Mouse (Mus musculus) frontal cortex, postnatal 10 days (tissue): ENCODE results near the gene Pappa.

Source experiments
- DNase-seq, 2 experiments: peaks; one replicate each; pipeline ENCODE4 v3.0.0; 2022; ENCODE audit warnings: low spot score in 2 of 2, mixed read lengths in 1 of 2

Gene Pappa

DNA sequence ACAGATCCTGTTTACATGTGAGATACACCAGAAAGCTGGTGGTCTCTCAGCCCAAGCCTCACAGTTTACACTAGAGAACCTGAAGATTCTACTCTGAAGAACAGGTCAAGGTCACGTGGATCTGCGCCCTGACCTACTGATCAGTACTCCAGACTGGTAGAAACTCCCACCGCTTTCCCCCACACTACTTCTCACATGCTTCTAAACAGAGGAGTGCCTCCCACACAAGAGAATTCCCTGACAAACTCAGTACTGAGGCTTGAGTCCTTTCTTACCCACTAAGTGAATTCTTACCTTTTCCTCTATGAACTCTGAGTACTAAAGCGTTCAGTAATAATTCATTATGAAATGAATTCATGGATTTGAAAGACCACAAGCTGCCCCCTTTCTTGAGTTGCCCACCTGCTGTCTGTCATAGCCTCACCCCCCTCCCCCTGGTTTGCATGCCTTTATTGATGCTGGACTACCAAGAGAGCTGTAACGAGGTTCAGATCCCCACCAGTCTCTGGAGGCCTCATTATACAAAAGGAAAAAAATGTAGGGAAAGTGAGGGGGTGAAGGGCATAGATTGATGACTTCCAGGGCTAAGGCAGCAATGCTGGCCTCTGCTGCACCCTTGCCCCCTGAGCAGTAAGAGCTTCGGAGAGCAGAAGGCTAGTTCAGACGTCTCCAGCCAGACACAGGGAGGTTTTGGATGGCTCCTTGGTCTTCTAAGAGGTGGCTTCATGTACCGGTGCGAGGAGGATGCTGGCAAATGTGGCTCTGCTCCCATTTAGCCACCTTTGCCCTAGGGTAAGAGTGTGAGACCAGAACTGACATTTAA is 204.7 kb downstream of the Pappa start:
- no peak for DNase-seq

DNA sequence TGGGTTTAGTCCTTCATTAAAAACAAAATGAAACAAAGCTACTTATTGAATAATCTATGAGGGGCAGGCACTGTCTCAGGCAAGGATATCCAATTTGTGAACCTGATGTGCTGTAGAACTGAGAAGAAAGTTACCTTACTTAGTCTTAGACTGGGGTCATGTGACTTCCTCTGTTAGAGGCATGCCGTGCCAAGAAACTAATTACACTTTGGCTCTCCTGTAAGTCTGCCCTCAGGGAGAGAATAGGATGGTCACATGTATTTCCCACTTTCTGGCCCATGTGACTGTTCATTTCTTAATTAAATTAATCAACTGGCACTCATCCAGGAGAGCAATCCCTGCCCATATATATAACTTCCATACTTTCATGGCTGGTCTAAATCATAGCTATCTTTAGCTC is 209.7 kb downstream of the Pappa start:
- DNase-seq = no peak

DNA sequence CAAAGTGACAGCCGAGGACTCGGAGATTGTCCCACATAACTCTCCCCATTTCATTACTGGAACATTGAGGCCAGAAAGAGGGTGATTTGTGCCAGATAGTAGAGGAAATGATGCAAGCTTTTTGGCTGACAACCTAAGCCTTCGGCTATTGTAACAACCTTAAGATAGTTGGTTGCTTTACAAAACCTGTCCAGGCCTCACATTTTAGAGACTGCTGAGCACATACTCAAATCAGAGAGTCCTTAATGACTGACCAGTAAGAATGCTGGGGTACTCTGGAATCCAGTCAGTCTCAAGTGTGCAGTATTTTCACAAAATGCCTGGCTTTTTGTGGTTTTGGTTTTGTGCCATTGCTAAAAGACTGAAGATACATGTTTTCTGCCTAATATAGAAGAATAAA is 217.8 kb downstream of the Pappa start:
- no peak for DNase-seq

DNA sequence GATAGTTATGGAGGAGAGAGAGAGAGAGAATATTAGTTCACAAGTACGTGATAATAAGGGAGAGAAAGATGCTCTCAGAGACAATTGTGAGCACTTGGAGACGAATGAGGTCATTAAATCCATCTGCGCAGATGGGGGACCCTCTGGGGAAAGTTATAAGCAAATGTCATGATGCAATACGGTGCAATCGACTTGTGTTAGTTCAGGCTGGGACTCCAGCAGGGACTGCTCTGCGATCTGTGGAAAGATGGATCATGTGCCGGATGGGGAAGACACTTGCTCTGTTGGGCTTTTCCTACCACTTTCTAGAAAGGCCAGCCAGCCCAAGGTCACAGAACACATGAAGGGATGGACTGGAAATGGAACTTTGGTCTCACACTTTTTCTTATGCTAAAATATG is 226.5 kb downstream of the Pappa start:
- DNase-seq = no peak

DNA sequence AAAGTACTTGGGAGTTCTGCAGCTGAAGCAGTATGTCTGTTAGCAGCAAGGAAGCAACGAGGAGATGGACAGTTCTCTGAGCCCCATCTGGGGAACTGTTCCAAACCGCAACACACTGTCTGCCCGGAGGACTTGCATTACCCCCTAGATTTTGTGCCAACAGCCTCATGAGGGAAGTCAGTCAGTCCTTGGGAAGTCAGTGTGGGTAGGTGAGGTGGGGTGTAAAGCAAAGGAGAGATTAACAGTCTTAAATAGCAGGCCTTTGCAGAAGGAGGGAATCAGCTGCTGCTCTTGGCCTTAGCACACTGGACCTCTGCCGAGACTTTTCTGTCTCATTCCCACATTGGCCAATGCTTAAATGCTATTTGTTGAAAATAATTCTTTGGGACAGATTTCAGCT is 230.6 kb downstream of the Pappa start:
- no peak for DNase-seq

DNA sequence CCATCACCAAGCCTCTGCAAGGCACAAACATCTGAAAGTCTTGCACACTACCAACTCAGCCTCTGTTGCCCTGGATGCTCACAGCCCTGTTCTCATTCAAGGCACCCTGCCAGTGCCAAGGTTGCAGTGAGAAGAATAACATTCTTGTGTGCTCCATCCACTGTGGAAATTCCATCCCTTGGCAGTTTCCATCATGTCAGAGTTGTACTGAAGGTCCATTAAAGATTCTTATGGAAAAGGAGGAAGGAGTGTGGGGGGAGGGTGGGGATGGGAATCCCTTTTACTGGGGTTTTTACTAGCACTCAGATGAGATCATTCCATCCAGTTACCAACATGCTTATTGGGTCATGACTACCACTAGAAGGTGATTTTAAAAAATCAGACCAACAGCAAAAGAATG is 243.2 kb downstream of the Pappa start:
- DNase-seq = no peak

DNA sequence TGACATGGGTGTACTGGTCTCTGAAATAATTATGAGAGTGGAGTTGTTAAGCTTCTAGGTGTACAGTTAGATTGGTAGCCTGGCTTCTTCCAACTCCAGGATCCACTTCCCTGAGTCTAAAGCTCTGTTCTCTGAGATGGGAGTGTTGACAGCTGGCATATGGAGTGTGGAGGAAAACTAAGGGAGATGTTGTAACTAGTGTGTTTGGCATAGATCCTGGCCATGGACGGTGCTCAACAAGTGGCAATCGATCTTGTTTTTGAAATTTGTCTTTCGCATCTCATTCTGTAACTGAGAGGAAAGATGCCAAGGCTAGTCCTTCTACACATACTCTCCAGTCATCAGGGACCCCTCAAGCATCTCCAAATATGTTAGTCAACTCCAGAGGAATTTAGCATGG is 248.8 kb downstream of the Pappa start:
- DNase-seq = no peak

DNA sequence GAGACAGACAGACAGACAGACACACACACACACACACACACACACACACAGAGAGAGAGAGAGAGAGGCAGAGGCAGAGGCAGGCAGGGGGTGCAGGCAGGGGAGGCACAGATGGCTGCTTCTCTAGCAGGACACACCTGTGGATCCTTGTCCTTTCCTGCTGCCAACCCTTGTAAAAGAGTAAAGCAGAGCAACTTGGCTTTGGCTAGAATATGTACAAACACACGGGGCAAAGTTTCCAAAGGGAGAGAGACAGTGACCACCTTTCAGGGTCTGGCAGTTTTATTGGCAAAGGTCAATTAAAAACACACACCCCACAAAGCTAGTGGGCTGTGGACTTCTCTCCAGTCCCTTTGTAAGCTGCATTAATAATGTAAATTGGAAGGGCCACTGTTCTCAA is 249.9 kb downstream of the Pappa start:
- DNase-seq = no peak

DNA sequence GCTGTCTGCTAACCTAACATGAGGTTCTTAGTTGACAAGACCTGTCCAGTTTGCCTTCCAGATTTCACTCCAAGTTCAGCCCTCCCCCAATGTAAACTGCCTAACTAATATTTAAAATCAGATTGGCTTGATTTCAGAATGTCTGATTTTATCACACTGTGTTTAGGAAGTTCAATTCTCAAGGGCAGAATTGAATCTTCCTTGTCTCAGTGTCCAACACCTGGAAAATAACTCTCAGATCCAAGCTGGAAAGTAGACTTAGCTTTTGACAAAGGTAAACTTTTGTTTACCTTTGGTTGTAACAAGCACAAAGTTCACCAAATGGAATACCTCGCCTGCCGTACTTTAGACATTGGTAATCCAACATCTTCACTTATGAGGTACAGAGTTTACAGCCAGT is 252.6 kb downstream of the Pappa start:
- no peak for DNase-seq

DNA sequence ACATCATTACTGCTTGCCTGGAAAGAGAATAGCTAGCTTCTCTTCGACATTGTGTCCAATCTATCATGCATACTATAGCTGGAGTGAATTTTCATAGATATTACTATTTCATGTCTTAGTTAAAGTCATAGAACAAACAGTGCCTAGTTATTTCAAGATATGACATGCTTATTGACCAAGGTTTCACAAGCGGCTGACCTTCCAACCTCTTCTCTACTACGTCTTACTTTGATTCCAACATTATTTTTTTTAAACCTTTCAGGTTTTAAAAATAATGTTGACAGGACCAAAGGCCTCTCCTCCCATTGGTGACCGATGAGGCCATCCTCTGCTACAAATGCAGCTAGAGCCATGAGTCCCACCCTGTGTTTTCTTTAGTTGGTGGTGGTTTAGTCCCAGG is 255.5 kb downstream of the Pappa start:
- DNase-seq = no peak

DNA sequence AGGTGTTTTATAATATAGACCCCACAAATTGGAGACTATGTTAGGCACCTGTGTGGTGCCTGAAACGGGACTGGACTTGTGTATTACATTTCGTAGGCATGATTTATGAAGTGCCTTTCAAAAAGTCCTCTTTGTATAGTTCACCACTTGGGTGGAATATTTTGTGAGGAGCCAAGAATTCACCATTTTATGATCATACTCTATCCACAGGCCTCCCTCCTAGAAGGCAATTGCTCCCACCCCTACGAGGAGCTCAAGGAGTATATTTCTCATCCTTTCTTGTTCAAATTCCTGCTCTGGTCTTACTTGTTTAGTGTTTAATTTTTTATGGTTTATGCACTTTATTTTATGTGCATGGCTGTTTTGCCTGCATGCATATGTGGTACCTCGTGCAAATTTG is 259.1 kb downstream of the Pappa start:
- DNase-seq = no peak

DNA sequence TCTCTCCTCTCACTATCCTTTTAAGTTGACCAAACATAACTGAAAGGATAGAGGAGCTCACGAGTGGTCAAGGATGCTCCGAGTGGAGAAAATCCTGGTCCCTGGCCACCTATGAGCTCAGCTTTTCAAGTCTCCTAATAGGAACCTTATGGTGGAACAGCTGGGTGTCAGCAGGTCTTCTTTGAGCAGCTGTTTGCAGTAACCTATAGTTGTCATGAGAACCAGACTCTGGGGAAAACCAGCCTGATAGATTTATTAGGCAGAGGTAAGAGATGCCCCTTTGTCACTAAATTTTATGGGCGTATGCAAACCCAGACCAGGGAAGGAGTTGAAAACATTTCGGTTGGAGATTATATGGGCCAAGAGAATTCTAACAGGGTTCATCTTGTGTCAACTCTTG is 267.0 kb downstream of the Pappa start:
- no peak for DNase-seq

DNA sequence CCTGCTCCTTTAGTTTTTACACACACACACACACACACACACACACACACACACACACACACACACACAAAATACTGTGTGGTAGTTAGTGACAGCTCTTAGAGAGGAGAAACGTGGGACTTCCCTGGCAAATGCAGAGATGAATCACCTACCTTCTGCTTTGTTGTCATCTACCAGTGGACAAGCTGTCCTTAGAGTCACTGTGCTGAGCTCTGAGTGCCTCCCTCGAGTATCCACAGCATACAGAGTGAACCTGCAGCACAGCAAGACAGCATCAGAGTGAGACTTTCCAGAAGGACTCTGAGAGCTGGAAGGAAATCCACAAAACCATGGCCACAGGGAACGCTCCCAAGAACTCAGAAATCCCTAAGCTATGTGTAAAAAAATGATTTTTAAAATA is 272.8 kb downstream of the Pappa start:
- DNase-seq = no peak

DNA sequence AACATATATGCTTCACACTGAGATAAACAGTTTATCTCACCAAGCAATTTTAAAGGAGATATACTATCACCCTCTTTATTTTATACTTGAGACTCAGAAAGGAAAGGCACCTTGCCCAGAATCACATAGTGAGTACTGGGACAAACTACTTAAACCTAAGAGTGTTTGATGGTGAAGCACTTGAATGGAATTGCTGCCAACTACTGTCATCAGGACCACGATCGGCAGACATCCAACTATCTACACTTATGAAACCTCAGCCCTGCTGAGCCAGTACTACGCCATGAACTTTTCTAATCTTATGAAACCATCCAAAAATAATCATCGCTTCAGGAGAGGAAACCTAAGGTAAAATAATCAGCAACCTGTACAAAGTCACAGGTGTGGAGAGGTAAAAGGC is 275.5 kb downstream of the Pappa start:
- DNase-seq = no peak

DNA sequence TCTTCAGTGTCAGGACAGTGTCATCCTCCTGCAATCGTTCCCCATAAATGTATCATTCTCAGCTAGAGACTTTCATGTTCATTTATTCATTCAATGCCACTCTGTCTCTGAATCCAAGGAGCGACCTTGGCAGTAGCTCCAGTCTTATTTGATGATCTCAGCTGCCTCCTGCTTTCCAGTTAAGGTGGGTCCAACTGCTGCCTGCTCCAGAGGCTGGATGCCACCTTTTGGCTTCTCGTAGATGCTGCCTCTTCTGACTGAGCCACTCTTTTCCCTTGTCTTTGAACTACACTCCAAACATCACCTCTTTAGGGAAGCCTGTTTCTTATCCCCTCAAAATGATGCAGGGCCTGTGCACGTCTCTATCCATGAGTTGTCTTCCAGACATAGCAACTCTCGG is 278.3 kb downstream of the Pappa start:
- no peak for DNase-seq

DNA sequence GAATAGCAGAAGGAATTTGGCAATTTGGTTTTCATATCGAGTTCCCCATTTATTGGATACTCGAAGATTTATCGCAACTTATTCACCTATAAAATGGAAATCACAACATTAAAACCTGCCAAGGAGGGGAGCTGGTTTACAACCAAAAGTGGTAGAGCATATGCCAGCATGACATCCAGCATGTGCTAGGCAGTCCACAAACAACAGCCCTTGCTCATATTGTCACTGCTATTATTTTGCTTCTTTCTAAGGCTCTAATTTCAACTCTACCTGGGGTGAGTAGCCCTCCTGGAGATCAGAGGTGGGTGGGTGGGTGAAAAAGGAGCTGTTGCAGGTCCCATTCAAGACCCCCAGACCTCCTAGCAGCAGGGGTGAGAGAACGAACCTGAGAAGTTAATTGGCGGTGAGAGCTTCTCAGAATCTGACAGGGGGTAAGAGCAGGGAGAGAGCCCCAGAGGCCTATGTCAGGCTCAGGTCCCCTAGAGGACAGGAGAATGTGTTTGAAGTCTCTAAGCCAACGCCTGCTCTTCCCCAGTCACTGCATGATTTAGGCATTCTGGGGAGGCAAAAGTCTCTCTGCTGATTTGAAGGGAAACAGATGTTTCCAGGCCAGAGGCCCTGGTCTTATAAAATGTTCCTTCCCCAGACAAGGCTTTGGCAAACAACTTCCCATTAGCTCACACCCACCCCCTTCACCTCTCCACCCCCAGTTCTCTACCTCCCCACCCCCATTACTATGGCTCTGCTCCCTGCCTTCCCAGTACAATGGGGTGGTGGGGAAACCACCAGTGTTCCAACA is 279.1 kb downstream of the Pappa start:
- no peak for DNase-seq
